Mouse (Mus musculus): ENCODE measurements around the gene Golga1. TPM values are rescaled to one million over a fixed set of nuclear protein-coding genes. Genes with fewer than 3 reads are reported as not detected.
"Not testable (repeated sequence)": the region's sequence is repeated elsewhere in the genome, so short reads cannot be mapped to it uniquely, and the experiment has no call there.

Golga1 gene
- 28.8 and 30.4 TPM in 2 replicates for polyA plus RNA-seq (2014; fragmentation: Nextera tagmentation; extraction: Ambion mirVana)

DNA sequence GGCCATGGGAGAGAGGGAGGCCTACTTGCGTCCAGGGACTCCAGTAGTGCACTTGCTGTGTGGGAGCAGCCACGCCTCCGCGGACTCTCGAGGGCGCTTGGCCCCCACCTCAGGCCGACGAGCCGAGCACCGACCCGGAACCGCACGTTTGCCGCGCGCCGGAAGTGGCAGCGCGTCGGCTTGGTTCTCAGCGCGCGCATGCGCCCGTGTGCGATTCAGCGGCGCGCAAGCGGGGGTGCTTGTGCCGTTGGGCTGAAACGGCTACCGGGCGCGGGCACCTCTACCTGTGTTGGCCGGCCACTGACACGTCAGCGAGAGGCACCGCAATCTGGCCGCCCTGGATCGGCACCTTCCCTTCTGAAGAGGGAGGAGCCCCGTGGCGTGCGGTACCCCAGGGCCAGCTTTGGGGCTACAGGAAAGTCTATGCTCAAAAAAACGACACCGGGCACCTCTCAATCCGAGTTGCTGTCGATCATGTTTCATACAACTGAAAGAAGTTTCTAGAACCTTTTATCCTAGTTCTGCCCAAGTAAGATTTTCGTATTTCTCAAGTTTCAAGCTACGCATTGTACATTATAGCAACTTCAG is at the start of gene Golga1:
Gene Golga1 (minus strand): TSS at position 142 of the 588 bp plus-strand sequence.
- peak; percentile 98 for ATAC-seq (replicated peaks; ENCODE audit: low FRiP score, low TSS enrichment, low read depth)
- H3K4me3 ChIP-seq (ENCODE audit: low read depth, low read length): peak within 1 kb of the TSS; percentile 83
- peak; percentile 91 for DNase-seq (ENCODE audit: low spot score)
- peak within 1 kb of the TSS; percentile 77 for H3K4me2 ChIP-seq (ENCODE audit: low read length)
- WGBS: 1% methylated on average over 50 of the region's 50 CpGs
- peak within 1 kb of the TSS; percentile 84 for H3K27ac ChIP-seq (ENCODE audit: low read depth)
- H3K27me3 ChIP-seq (replicated peaks; ENCODE audit: control insufficient read depth, insufficient read depth, low read length): no peaks in the 10 kb centered on the region
- no peaks in the 10 kb centered on the region; the same call in 1 of the 2 replicates for H3K4me1 ChIP-seq (replicated peaks; ENCODE audit: control insufficient read depth, insufficient read depth, low read length)
- H3K9ac ChIP-seq (ENCODE audit: low read length): peak within 1 kb of the TSS; percentile 90
- H3K36me3 ChIP-seq (ENCODE audit: control insufficient read depth, insufficient read depth, low read length): peaks cover 18% of the 10 kb centered on the region
- H3K9me3 ChIP-seq (ENCODE audit: control insufficient read depth, low read length): no peaks in the 10 kb centered on the region

DNA sequence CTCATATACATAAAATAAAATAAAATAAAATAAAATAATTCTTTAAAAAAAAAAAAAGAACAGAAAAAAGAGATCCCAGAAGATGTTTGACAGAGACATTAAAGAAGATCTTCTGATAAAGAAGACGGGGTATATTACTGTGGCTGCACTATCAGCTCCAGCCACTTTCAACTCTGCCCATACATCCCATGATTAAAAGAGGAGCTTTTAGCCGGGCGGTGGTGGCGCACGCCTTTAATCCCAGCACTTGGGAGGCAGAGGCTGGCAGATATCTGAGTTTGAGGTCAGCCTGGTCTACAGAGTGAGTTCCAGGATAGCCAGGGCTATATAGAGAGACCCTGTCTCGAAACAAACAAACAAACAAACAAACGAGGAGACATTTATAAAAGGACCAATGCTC is 48.8 kb upstream of the Golga1 start:
- DNase-seq (ENCODE audit: low spot score) (no peak), ATAC-seq (replicated peaks; ENCODE audit: low FRiP score, low TSS enrichment, low read depth) (no peak)
- WGBS: 93% methylated on average over 7 of the region's 7 CpGs
- H3K4me3 ChIP-seq (ENCODE audit: low read depth, low read length): no peak overlapping the region
- no peaks in the 10 kb centered on the region for H3K27me3 ChIP-seq (replicated peaks; ENCODE audit: control insufficient read depth, insufficient read depth, low read length)
- no peak overlapping the region for H3K9ac ChIP-seq (ENCODE audit: low read length)
- no peaks in the 10 kb centered on the region for H3K4me1 ChIP-seq (replicated peaks; ENCODE audit: control insufficient read depth, insufficient read depth, low read length)
- H3K27ac ChIP-seq (ENCODE audit: low read depth): no peak overlapping the region
- no peak overlapping the region for H3K4me2 ChIP-seq (ENCODE audit: low read length)
- peaks cover 26% of the 10 kb centered on the region for H3K36me3 ChIP-seq (ENCODE audit: control insufficient read depth, insufficient read depth, low read length)
- H3K9me3 ChIP-seq (ENCODE audit: control insufficient read depth, low read length): no peaks in the 10 kb centered on the region

DNA sequence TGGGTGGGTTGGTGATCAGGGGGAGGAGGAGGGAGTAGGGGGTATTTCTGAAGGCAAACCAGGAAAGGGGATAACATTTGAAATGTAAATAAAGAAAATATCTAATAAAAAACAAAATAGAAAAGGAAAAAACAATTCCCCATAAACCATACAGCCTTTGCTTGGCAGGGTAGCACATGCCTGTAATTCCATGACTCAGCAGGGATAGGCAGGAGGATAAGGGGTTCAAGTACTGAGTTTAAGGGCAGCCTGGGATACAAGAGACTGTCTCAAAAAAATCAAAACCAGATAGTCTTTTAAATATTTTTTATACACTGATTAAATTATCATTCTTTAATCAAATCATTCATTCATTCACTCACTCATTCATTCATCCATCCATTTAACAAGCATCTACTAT is 45.2 kb upstream of the Golga1 start:
- Histone ChIP-seq H3K27me3 (replicated peaks; ENCODE audit: control insufficient read depth, insufficient read depth, low read length) (no peaks in the 10 kb centered on the region), H3K4me2 (ENCODE audit: low read length) (no peak overlapping the region)

DNA sequence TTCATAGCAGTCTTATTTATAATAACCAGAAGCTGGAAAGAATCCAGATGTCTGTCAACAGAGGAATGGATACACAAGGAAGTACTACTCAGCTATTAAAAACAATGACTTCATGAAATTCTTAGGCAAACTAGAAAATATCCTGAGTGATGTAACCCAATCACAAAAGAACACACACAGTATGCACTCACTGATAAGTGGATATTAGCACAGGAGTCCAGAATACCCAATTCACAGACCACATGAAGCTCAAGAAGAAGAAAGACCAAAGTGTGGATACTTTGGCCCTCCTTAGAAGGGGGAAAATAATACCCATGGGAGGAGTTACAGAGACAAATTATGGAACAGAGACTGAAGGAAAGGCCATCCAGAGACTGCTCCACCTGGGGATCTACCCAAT is 44.4 kb upstream of the Golga1 start:
- not testable (repeated sequence) for H3K9ac ChIP-seq (ENCODE audit: low read length); ATAC-seq (replicated peaks; ENCODE audit: low FRiP score, low TSS enrichment, low read depth); H3K4me3 ChIP-seq (ENCODE audit: low read depth, low read length); H3K27ac ChIP-seq (ENCODE audit: low read depth); H3K4me1 ChIP-seq (replicated peaks; ENCODE audit: control insufficient read depth, insufficient read depth, low read length); H3K27me3 ChIP-seq (replicated peaks; ENCODE audit: control insufficient read depth, insufficient read depth, low read length); DNase-seq (ENCODE audit: low spot score); H3K9me3 ChIP-seq (ENCODE audit: control insufficient read depth, low read length); H3K4me2 ChIP-seq (ENCODE audit: low read length)
- peaks cover 26% of the 10 kb centered on the region for H3K36me3 ChIP-seq (ENCODE audit: control insufficient read depth, insufficient read depth, low read length)

More for the DNA sequence above, 45.2 kb upstream of the Golga1 start:
- H3K4me1 ChIP-seq (replicated peaks; ENCODE audit: control insufficient read depth, insufficient read depth, low read length): no peaks in the 10 kb centered on the region
- DNase-seq (ENCODE audit: low spot score): no peak
- H3K4me3 ChIP-seq (ENCODE audit: low read depth, low read length): no peak overlapping the region
- no peak overlapping the region for H3K27ac ChIP-seq (ENCODE audit: low read depth)
- peaks cover 26% of the 10 kb centered on the region for H3K36me3 ChIP-seq (ENCODE audit: control insufficient read depth, insufficient read depth, low read length)
- H3K9ac ChIP-seq (ENCODE audit: low read length): no peak overlapping the region
- no peaks in the 10 kb centered on the region for H3K9me3 ChIP-seq (ENCODE audit: control insufficient read depth, low read length)
- no peak for ATAC-seq (replicated peaks; ENCODE audit: low FRiP score, low TSS enrichment, low read depth)

DNA sequence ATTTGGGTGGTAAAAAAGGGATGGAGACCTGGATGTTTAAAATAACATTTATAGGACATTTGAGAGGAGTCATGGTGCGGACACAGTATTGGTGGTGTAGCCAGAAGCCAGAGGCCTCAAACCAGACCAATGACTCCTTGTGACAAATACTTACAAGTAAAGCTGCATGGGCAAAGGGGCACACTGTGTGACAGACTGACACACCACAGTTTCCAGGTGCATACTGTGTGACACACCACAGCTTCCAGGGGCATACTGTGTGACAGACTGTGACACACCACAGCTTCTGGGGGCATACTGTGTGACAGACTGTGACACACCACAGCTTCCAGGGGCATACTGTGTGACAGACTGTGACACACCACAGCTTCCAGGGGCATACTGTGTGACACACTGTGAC is 34.6 kb upstream of the Golga1 start:
- not testable (repeated sequence) for H3K4me3 ChIP-seq (ENCODE audit: low read depth, low read length); H3K27me3 ChIP-seq (replicated peaks; ENCODE audit: control insufficient read depth, insufficient read depth, low read length); ATAC-seq (replicated peaks; ENCODE audit: low FRiP score, low TSS enrichment, low read depth); DNase-seq (ENCODE audit: low spot score); H3K27ac ChIP-seq (ENCODE audit: low read depth); H3K9ac ChIP-seq (ENCODE audit: low read length); H3K9me3 ChIP-seq (ENCODE audit: control insufficient read depth, low read length); H3K4me2 ChIP-seq (ENCODE audit: low read length); H3K4me1 ChIP-seq (replicated peaks; ENCODE audit: control insufficient read depth, insufficient read depth, low read length)
- peaks cover 32% of the 10 kb centered on the region for H3K36me3 ChIP-seq (ENCODE audit: control insufficient read depth, insufficient read depth, low read length)
- WGBS: 90% methylated on average over 1 of the region's 1 CpGs

DNA sequence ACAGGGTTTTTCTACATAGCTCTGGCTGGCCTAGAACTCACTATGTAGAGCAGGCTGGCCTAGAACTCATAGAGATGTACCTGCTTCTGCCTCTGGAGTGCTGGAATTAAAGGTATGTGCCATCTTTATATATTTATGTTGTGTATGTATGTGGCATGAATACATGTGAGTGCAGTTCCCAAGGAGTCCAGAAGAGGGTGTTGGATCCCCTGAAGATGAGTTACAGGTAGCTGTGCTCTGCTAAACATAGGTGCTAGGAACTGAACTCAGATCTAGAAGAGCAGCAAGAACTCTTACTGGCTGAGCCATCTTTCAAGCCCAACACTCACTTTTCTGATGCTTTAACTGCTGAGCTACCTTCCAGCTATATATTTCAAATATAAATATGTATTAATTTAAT is 32.7 kb upstream of the Golga1 start:
- ATAC-seq (replicated peaks; ENCODE audit: low FRiP score, low TSS enrichment, low read depth): no peak
- Histone ChIP-seq H3K4me2 (ENCODE audit: low read length) (no peak overlapping the region), H3K36me3 (ENCODE audit: control insufficient read depth, insufficient read depth, low read length) (peaks cover 28% of the 10 kb centered on the region), H3K9me3 (ENCODE audit: control insufficient read depth, low read length) (no peaks in the 10 kb centered on the region), H3K27ac (ENCODE audit: low read depth) (no peak overlapping the region), H3K4me3 (ENCODE audit: low read depth, low read length) (no peak overlapping the region), H3K27me3 (replicated peaks; ENCODE audit: control insufficient read depth, insufficient read depth, low read length) (no peaks in the 10 kb centered on the region), H3K4me1 (replicated peaks; ENCODE audit: control insufficient read depth, insufficient read depth, low read length) (no peaks in the 10 kb centered on the region), H3K9ac (ENCODE audit: low read length) (no peak overlapping the region)
- no peak for DNase-seq (ENCODE audit: low spot score)

DNA sequence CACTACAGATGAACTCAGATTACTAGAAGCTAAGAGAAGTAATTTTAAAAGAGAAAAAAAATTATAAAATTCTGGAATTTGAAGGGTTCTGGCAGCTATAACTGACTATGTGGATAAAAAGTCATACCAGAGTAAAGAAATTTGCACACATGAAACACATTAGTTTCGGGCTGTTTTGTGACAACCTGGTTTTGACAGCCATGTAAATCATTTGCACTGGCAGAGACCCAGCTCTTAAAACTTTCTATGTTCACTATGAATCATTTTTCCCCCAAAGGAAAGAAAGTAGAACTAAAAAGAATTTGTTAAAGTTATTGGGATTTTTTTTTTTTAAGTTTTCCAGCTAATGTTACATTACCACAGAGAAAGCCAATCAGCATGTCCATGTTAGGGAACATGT is 26.6 kb upstream of the Golga1 start:
- Histone ChIP-seq H3K36me3 (ENCODE audit: control insufficient read depth, insufficient read depth, low read length) (peaks cover 25% of the 10 kb centered on the region; the same call in 1 of the 2 replicates), H3K9ac (ENCODE audit: low read length) (no peak overlapping the region), H3K4me2 (ENCODE audit: low read length) (no peak overlapping the region), H3K27me3 (replicated peaks; ENCODE audit: control insufficient read depth, insufficient read depth, low read length) (no peaks in the 10 kb centered on the region), H3K9me3 (ENCODE audit: control insufficient read depth, low read length) (no peaks in the 10 kb centered on the region), H3K4me3 (ENCODE audit: low read depth, low read length) (no peak overlapping the region), H3K27ac (ENCODE audit: low read depth) (no peak overlapping the region), H3K4me1 (replicated peaks; ENCODE audit: control insufficient read depth, insufficient read depth, low read length) (no peaks in the 10 kb centered on the region)
- WGBS: 86% methylated on average over 1 of the region's 1 CpGs
- DNase-seq (ENCODE audit: low spot score): no peak
- no peak for ATAC-seq (replicated peaks; ENCODE audit: low FRiP score, low TSS enrichment, low read depth)

DNA sequence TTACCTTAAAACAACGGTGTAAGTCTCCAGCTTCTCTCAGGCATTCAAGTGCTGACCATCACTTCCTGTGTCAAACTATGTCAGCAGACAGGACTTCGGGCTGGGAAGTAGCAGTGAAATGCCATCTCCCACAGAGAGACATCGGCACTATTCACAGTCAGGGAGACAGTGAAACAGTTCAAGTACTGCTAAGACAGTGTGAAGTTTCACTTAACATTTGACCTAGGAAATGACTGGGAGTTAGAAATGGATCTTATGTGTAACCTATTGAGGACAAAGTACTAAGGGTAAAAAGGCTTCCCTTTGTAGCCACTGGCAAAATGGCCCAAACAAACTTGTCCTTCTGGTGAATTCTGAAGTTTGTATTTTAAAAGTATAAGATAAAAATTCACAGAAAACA is 17.4 kb upstream of the Golga1 start:
- no peak overlapping the region for H3K4me3 ChIP-seq (ENCODE audit: low read depth, low read length)
- no peaks in the 10 kb centered on the region for H3K9me3 ChIP-seq (ENCODE audit: control insufficient read depth, low read length)
- ATAC-seq (replicated peaks; ENCODE audit: low FRiP score, low TSS enrichment, low read depth) (no peak), DNase-seq (ENCODE audit: low spot score) (no peak)
- H3K4me2 ChIP-seq (ENCODE audit: low read length): no peak overlapping the region
- no peaks in the 10 kb centered on the region for H3K27me3 ChIP-seq (replicated peaks; ENCODE audit: control insufficient read depth, insufficient read depth, low read length)
- no peaks in the 10 kb centered on the region for H3K4me1 ChIP-seq (replicated peaks; ENCODE audit: control insufficient read depth, insufficient read depth, low read length)
- peaks cover 42% of the 10 kb centered on the region for H3K36me3 ChIP-seq (ENCODE audit: control insufficient read depth, insufficient read depth, low read length)
- no peak overlapping the region for H3K27ac ChIP-seq (ENCODE audit: low read depth)
- H3K9ac ChIP-seq (ENCODE audit: low read length): no peak overlapping the region
- WGBS: 83% methylated on average over 3 of the region's 3 CpGs

DNA sequence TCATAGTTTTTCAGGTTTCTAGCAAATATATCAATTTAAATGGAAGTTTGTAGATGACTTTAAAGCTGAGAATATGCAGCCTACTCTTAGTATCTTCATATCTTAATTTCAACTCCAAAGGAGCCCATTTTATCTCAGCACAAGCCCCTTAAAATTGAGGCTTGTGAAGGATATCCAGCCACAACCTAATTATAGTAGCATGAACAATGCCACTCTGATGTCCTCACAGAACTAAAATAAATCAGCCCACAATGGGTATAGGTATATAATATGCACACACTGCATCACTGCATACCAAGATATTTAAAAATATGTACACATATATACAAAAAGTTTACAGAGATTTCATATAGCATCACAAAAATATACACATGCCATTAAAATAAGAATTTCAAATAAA is 5.3 kb upstream of the Golga1 start:
- no peak for ATAC-seq (replicated peaks; ENCODE audit: low FRiP score, low TSS enrichment, low read depth)
- H3K4me3 ChIP-seq (ENCODE audit: low read depth, low read length): no peak overlapping the region
- no peak for DNase-seq (ENCODE audit: low spot score)
- H3K4me1 ChIP-seq (replicated peaks; ENCODE audit: control insufficient read depth, insufficient read depth, low read length): no peaks in the 10 kb centered on the region
- H3K4me2 ChIP-seq (ENCODE audit: low read length): no peak overlapping the region
- H3K9me3 ChIP-seq (ENCODE audit: control insufficient read depth, low read length): no peaks in the 10 kb centered on the region
- no peaks in the 10 kb centered on the region for H3K36me3 ChIP-seq (ENCODE audit: control insufficient read depth, insufficient read depth, low read length)
- H3K27ac ChIP-seq (ENCODE audit: low read depth): no peak overlapping the region
- H3K9ac ChIP-seq (ENCODE audit: low read length): no peak overlapping the region
- H3K27me3 ChIP-seq (replicated peaks; ENCODE audit: control insufficient read depth, insufficient read depth, low read length): no peaks in the 10 kb centered on the region

All from intestine, embryonic 14.5 days (tissue).